Mouse (Mus musculus): ENCODE measurements around the gene Babam2. TPM values are rescaled to one million over a fixed set of nuclear protein-coding genes. Genes with fewer than 3 reads are reported as not detected.

Babam2 gene
- polyA plus RNA-seq, 1 experiment from 2014 or later = 46.2 TPM

- WGBS = 81% methylated on average over 2 of the region's 2 CpGs
- Histone ChIP-seq H3K27ac (ENCODE audit: low read depth, low read length) (no peak overlapping the region), H3K36me3 (ENCODE audit: control insufficient read depth, insufficient read depth, low read length) (no peaks in the 10 kb centered on the region), H3K9ac (ENCODE audit: low read depth, low read length) (no peak overlapping the region), H3K4me2 (no peak overlapping the region), H3K4me1 (replicated peaks; ENCODE audit: control insufficient read depth, insufficient read depth, low read length) (peaks cover 8% of the 10 kb centered on the region; the same call in 1 of the 2 replicates), H3K9me3 (ENCODE audit: control insufficient read depth, low read length) (no peaks in the 10 kb centered on the region), H3K27me3 (replicated peaks; ENCODE audit: control insufficient read depth, insufficient read depth, low read length) (no peaks in the 10 kb centered on the region), H3K4me3 (ENCODE audit: low read depth, low read length) (no peak overlapping the region)
- no peak for ATAC-seq (replicated peaks; ENCODE audit: low FRiP score)
- no peak for DNase-seq (ENCODE audit: low spot score)
Observed at GRCm38 (mm10) chr5:32085971-32086370, 388.5 kb downstream of the Babam2 start.

- H3K4me2 ChIP-seq = no peak overlapping the region
- H3K4me3 ChIP-seq (ENCODE audit: low read depth, low read length) = no peak overlapping the region
- H3K27ac ChIP-seq (ENCODE audit: low read depth, low read length) = no peak overlapping the region
- H3K9me3 ChIP-seq (ENCODE audit: control insufficient read depth, low read length) = no peaks in the 10 kb centered on the region
- H3K9ac ChIP-seq (ENCODE audit: low read depth, low read length) = no peak overlapping the region
- 79% methylated on average over 6 of the region's 6 CpGs for WGBS
- DNase-seq (ENCODE audit: low spot score) = no peak
- H3K36me3 ChIP-seq (ENCODE audit: control insufficient read depth, insufficient read depth, low read length) = no peaks in the 10 kb centered on the region
- no peak for ATAC-seq (replicated peaks; ENCODE audit: low FRiP score)
- H3K4me1 ChIP-seq (replicated peaks; ENCODE audit: control insufficient read depth, insufficient read depth, low read length) = 0 out of 2 replicates have a peak, but pooled peaks cover 4% of the 10 kb centered on the region
- H3K27me3 ChIP-seq (replicated peaks; ENCODE audit: control insufficient read depth, insufficient read depth, low read length) = no peaks in the 10 kb centered on the region
Observed at GRCm38 (mm10) chr5:32086526-32087090, 389.1 kb downstream of the Babam2 start.

DNA sequence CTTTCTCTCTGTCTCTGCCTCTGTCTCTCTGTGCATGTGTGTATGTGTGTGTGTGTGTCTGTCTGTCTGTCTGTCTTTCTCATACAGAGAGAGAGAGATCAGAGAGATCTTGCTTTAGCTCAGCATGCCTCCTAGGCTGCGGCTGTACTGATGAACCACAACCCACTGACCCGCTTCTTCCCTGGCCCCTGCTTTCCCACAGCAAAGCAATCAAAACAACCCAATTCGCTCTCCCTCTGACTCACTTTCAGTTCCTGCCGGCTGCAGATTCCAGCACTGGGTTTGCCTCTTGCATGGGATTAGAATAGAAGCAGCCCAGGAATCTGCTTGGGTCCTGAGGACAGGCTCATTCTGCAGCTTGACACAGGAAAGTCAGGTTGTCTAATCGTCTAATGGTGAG lies 392.0 kb downstream of the Babam2 start:
- Histone ChIP-seq H3K4me1 (replicated peaks; ENCODE audit: control insufficient read depth, insufficient read depth, low read length) (0 out of 2 replicates have a peak, but pooled peaks cover 4% of the 10 kb centered on the region), H3K9ac (ENCODE audit: low read depth, low read length) (no peak overlapping the region), H3K27me3 (replicated peaks; ENCODE audit: control insufficient read depth, insufficient read depth, low read length) (no peaks in the 10 kb centered on the region), H3K4me2 (no peak overlapping the region), H3K4me3 (ENCODE audit: low read depth, low read length) (no peak overlapping the region), H3K27ac (ENCODE audit: low read depth, low read length) (no peak overlapping the region), H3K9me3 (ENCODE audit: control insufficient read depth, low read length) (no peaks in the 10 kb centered on the region), H3K36me3 (ENCODE audit: control insufficient read depth, insufficient read depth, low read length) (no peaks in the 10 kb centered on the region)
- DNase-seq (ENCODE audit: low spot score) = no peak
- 44% methylated on average over 5 of the region's 5 CpGs for WGBS
- ATAC-seq (replicated peaks; ENCODE audit: low FRiP score) = no peak

GRCm38 (mm10) chr5:32092281-32092680 lies 394.8 kb downstream of the Babam2 start:
- H3K27me3 ChIP-seq (replicated peaks; ENCODE audit: control insufficient read depth, insufficient read depth, low read length) = no peaks in the 10 kb centered on the region
- H3K4me1 ChIP-seq (replicated peaks; ENCODE audit: control insufficient read depth, insufficient read depth, low read length) = 0 out of 2 replicates have a peak, but pooled peaks cover 4% of the 10 kb centered on the region
- H3K4me2 ChIP-seq = no peak overlapping the region
- ATAC-seq (replicated peaks; ENCODE audit: low FRiP score) = no peak
- no peak overlapping the region for H3K9ac ChIP-seq (ENCODE audit: low read depth, low read length)
- no peaks in the 10 kb centered on the region for H3K36me3 ChIP-seq (ENCODE audit: control insufficient read depth, insufficient read depth, low read length)
- no peaks in the 10 kb centered on the region for H3K9me3 ChIP-seq (ENCODE audit: control insufficient read depth, low read length)
- H3K4me3 ChIP-seq (ENCODE audit: low read depth, low read length) = no peak overlapping the region
- no peak for DNase-seq (ENCODE audit: low spot score)
- H3K27ac ChIP-seq (ENCODE audit: low read depth, low read length) = no peak overlapping the region

DNA sequence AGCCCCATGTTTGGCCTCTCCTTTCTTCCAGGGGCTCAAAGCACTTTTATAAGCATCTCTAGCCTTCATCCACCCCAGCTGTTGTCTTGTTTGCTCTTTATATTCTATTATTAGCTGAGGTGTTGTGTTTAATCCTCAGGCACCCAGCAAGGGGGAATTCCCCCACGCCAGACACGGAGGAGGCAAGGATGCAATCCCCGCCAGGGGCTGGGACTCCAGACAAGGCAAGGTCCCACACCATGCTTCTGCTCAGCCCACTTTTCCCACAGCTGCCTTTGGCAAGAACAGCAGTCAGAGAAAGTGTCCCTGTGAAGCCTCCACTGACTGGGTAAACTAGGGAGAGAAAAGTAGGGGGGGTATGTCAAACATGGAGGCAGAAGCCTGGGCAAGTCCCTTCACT lies 401.2 kb downstream of the Babam2 start:
- H3K36me3 ChIP-seq (ENCODE audit: control insufficient read depth, insufficient read depth, low read length) = no peaks in the 10 kb centered on the region
- H3K27me3 ChIP-seq (replicated peaks; ENCODE audit: control insufficient read depth, insufficient read depth, low read length) = no peaks in the 10 kb centered on the region
- no peak overlapping the region for H3K4me2 ChIP-seq
- H3K4me3 ChIP-seq (ENCODE audit: low read depth, low read length) = no peak overlapping the region
- peaks cover 3% of the 10 kb centered on the region; the same call in 1 of the 2 replicates for H3K4me1 ChIP-seq (replicated peaks; ENCODE audit: control insufficient read depth, insufficient read depth, low read length)
- H3K9me3 ChIP-seq (ENCODE audit: control insufficient read depth, low read length) = no peaks in the 10 kb centered on the region
- ATAC-seq (replicated peaks; ENCODE audit: low FRiP score) (no peak), DNase-seq (ENCODE audit: low spot score) (no peak)
- no peak overlapping the region for H3K9ac ChIP-seq (ENCODE audit: low read depth, low read length)
- H3K27ac ChIP-seq (ENCODE audit: low read depth, low read length) = no peak overlapping the region
- WGBS = 78% methylated on average over 3 of the region's 3 CpGs

DNA sequence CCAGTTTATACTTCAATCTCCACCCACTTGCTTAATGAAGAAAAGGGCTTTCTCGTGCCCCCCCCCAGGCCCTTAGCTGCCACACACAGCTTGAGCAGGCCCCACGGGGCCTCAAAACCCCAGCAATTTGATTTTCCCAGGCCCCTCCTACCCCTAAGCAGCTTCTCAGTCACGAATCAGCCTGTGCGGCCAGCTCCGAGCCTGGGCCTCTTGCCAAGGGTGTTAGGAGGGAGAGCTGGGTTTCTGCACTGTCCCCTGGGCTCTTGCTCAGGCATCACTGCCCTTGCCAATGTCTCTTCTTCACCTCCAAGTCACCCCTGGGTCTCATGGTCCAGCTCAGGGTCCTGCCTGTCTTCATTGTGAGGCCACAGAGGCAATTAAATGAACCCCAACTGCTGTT lies 405.0 kb downstream of the Babam2 start:
- 57% methylated on average over 5 of the region's 5 CpGs for WGBS
- no peak for DNase-seq (ENCODE audit: low spot score)
- no peak overlapping the region for H3K27ac ChIP-seq (ENCODE audit: low read depth, low read length)

GRCm38 (mm10) chr5:32102971-32103431 lies 405.5 kb downstream of the Babam2 start:
- Histone ChIP-seq H3K36me3 (ENCODE audit: control insufficient read depth, insufficient read depth, low read length) (no peaks in the 10 kb centered on the region), H3K27me3 (replicated peaks; ENCODE audit: control insufficient read depth, insufficient read depth, low read length) (no peaks in the 10 kb centered on the region), H3K4me2 (no peak overlapping the region), H3K4me1 (replicated peaks; ENCODE audit: control insufficient read depth, insufficient read depth, low read length) (peaks cover 3% of the 10 kb centered on the region; the same call in 1 of the 2 replicates), H3K9ac (ENCODE audit: low read depth, low read length) (no peak overlapping the region), H3K4me3 (ENCODE audit: low read depth, low read length) (no peak overlapping the region), H3K9me3 (ENCODE audit: control insufficient read depth, low read length) (no peaks in the 10 kb centered on the region), H3K27ac (ENCODE audit: low read depth, low read length) (no peak overlapping the region)
- ATAC-seq (replicated peaks; ENCODE audit: low FRiP score) (no peak), DNase-seq (ENCODE audit: low spot score) (no peak)
- 78% methylated on average over 6 of the region's 6 CpGs for WGBS

More for the DNA sequence above, 405.0 kb downstream of the Babam2 start:
- Histone ChIP-seq H3K4me1 (replicated peaks; ENCODE audit: control insufficient read depth, insufficient read depth, low read length) (peaks cover 3% of the 10 kb centered on the region; the same call in 1 of the 2 replicates), H3K27me3 (replicated peaks; ENCODE audit: control insufficient read depth, insufficient read depth, low read length) (no peaks in the 10 kb centered on the region), H3K9me3 (ENCODE audit: control insufficient read depth, low read length) (no peaks in the 10 kb centered on the region), H3K4me2 (no peak overlapping the region), H3K9ac (ENCODE audit: low read depth, low read length) (no peak overlapping the region), H3K4me3 (ENCODE audit: low read depth, low read length) (no peak overlapping the region), H3K36me3 (ENCODE audit: control insufficient read depth, insufficient read depth, low read length) (no peaks in the 10 kb centered on the region)
- no peak for ATAC-seq (replicated peaks; ENCODE audit: low FRiP score)

GRCm38 (mm10) chr5:32103545-32103944 lies 406.1 kb downstream of the Babam2 start:
- DNase-seq (ENCODE audit: low spot score) (no peak), ATAC-seq (replicated peaks; ENCODE audit: low FRiP score) (no peak)
- Histone ChIP-seq H3K4me3 (ENCODE audit: low read depth, low read length) (no peak overlapping the region), H3K9ac (ENCODE audit: low read depth, low read length) (no peak overlapping the region), H3K4me2 (no peak overlapping the region), H3K27ac (ENCODE audit: low read depth, low read length) (no peak overlapping the region), H3K4me1 (replicated peaks; ENCODE audit: control insufficient read depth, insufficient read depth, low read length) (peaks cover 3% of the 10 kb centered on the region; the same call in 1 of the 2 replicates), H3K36me3 (ENCODE audit: control insufficient read depth, insufficient read depth, low read length) (no peaks in the 10 kb centered on the region), H3K27me3 (replicated peaks; ENCODE audit: control insufficient read depth, insufficient read depth, low read length) (no peaks in the 10 kb centered on the region), H3K9me3 (ENCODE audit: control insufficient read depth, low read length) (no peaks in the 10 kb centered on the region)
- WGBS = 87% methylated on average over 1 of the region's 1 CpGs

Measured in liver, embryonic 11.5 days (tissue).